Mouse (Mus musculus): Measurements from ENCODE around the gene Neb. TPM values are rescaled to one million over a fixed set of nuclear protein-coding genes. Genes with fewer than 3 reads are reported as not detected.

Neb gene
- total and polyA plus RNA-seq, 3 experiments = 0.55 to 18.6 (median 0.65) TPM

DNA sequence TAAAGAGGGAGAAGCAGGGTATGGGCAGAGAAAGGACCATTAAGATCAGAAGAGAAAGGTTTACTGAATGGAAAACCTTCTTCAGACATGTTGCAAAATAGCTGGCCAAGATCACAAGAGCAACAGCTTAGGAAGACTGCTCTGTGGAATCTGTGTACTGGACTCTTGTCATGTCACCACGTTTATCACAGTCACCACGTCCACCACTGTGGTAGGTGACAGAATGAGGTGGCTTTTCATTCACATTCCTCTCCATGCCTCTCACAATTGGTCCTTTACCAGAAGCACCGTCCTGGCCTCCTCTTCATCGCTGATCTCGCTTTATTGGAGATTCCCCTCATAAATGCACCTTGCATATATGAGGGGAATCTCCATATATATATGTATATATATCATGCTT lies 71.6 kb downstream of the Neb start:
- no peak for DNase-seq

DNA sequence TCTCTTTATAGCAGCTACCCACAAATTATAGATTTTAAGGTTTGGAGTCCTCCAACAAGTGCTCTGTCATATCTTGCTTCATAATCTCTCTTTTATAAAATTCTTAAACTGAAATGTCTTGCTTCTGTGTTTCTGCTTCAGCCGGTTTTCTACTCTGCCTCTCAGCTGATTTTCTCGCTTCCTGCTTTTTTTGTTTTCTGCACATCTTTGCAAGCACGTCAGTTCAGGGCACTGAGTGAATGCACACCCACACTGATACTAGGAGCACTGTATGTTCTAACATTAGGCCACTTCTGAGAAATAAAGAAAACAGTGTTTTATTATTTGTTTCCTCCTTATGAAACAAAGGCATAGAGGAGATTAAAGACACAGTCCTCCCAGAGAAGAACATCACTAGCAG lies 73.7 kb downstream of the Neb start:
- DNase-seq = no peak

DNA sequence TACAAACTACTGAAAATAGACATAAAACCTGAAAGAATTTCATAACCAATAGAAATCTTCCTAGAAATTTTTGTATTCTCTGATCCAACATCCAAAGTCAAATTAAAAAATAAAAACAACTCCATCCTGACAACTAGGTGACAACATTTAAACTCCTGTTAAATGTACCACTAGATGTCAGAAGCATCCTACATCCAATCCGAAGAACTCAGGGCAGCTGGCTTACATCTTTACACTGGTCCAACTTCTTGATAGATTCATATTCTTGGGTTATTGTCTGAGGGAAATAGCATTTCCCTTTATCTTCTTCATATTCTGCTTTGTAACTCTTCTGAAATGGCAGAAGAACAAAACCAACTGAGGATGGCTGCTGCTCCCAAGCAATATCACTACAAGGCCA lies 74.9 kb downstream of the Neb start:
- no peak for DNase-seq

DNA sequence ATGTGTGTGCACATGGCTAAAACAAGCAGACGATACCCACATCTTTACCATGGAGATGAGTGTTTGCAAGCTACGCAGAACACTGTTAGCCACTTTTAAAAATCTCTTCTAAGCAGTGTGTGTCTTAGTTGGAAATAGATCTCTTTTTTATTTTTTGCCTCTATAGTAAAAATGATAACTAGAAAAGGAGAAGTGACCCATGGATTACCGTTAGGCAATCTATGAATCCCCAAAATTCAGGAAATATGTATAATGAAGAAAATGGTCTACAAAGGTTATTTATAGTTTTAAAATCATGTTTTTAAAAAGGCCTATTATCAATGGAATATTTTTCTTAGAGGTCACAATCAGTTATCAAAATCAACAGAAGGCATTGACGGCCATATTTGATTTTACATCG lies 80.3 kb downstream of the Neb start:
- no peak for DNase-seq

DNA sequence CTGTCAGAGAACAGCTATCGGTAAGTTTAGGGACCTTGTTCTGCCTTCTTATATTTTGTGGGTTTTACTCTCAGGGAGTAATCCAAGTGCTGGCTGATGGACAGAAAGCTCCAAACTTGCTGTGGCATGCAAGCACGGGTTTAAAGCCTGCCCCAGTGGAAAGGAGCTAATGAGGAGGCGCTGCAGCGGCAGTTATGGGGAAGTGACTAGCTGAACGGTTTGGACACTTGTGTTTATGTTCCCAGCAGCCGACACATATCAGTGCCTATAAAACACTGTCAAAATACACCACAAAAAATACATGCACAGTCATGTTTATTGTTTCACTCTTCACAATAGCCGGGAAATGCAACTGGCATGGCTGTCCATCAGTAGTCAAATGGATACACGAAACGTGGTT lies 81.5 kb downstream of the Neb start:
- no peak for DNase-seq

DNA sequence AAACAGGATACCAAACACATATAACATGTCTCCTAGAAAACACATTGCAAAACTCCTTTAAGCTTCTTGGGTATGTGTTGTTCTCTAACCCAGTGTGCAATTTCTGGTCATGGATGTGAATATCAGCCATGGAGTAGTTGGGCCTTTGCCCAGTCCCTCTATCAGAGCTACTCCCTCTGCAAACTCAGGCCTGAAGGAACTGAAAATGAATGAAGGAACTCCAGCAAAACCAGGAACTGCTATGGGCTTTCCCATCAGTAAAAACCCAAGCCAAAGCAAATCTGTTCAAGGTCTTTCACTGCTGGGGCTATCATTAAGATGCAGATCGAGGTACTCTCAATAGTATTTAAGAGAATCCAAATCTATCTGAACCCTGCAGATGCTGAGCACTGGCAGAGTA lies 90.8 kb downstream of the Neb start:
- DNase-seq = no peak

DNA sequence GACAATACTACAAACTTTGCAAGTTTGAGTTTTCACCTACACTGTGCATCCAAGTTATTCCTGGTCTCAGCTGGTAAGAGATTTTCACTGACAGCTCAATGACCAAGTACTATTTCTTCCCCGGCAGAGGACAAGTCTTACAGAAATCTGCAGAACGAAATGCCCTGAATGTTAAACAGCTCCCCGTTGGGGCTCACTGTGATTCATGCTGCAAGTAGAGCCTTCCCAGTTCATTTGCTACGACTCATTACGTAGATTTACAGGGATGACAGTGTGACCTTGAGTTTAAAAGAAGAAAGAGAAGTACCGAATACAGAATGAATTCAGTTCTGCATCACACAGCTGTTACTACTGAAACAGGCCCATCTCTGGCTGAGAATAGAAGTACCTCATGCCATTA lies 91.9 kb downstream of the Neb start:
- DNase-seq = peak; percentile 42

DNA sequence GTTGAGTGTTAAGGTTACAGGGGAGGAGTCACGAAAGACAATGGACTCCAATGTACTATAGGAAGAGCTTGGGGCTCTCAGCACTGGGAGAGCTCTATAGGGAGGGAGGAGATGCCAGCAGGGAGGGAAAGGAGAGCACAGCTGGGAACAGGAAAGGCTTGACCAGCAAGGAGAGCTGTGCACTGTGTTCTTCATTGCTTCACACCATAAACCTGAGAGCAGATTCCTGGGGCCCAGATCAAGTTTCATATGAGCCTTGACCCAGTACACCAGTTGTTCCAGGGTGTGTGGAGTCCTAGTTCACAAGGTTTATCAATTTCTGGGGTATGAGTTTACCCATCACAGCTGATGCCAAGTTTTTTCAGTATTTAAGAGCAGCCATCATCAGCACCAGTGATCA lies 106.1 kb downstream of the Neb start:
- DNase-seq = no peak

DNA sequence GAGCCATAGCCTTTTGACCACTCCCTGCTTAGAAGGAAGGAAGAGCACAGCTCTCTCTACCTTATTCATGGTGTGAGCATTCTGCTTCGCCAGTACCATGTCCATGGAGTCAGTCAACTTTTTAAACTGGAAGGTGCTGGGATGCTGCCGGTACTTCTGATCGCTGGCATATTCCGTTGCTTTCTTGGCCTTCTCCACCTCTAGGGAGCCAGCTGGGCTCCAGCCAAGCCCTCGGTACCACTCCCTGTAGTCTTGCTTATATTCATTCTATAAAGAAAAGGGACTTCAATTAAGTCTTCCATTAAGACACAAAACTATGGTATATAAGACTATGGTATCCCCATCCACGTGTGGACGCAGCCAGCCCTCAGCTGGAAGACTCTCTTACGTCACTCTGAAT lies 107.4 kb downstream of the Neb start:
- no peak for DNase-seq

DNA sequence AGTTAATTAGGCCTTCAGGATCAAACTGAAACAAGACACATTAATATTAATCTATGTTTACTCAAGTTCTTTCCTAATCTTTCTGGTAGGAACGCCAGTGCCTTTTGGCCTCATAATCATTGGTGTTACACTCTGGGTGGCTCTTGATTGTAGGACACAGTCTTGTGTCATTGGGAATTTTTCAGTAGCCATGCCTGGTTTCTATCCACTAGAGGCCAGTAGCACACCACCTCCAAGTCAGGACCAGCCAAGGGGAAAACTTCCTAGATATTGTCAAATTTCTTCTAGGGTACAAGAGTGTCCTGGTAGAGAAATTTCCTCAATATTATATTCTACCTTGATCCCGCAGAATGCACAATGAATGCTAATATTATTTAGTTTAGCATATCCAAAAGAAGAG lies 116.1 kb downstream of the Neb start:
- peak; percentile 22 for DNase-seq

DNA sequence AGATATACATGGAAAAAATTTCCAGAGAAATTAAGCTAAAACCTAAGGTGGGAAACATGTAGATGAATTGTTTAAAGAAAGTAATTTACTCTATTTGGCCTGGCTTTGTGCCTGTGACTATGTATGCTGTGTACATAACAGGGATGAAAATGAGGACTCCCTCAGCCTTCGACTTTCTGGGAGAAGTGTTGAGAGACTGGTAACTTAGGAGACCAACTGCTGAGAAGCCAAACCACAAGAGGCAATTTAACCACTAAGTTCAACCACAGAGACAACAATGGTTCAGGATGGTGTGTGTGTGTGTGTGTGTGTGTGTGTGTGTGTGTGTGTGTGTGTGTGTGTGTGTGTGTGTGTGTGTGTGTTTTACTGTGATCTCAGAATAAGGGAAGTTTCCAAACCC lies 126.2 kb downstream of the Neb start:
- no peak for DNase-seq

DNA sequence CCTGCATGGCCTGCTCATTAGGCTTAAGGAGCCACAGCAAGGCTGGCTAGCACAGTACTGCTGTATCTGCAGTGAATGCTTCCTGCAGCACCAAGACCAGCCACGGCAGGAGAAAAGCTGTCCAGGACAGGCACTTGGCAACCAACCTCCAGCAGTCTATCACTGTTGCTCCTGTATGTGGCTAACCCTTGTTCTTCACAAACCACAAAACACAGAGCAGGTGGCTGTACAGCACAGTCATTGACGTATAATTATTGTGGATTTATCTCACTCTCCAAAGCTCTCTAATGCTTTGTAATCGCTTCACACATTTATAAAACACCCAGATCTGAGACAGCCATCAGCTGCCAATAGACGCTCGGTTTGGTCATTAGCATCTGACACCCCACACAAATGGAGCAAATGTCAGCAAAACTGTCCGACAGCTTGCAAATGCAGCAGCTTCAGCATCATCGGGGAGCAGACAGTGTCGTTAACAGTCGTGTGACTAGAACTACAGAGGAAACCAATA lies 129.9 kb downstream of the Neb start:
- DNase-seq = no peak

DNA sequence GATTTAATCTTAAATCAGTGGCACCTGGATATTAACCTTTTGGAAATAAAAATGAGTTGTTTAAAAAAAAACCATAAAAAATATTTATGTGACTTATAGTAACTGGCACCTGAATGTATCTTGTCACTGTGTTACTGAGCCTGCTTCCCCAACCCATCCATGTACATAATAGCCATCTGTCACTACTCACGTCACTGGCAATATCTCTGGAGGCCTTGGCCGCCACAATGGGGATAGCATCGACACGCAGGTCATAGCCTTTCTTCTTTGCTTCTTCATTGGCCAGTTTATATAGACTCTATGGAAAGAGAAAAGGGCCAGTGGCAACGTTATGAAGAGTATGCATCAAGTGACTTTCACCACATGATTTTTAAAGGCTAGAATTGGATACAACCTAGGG lies 133.2 kb downstream of the Neb start:
- DNase-seq = no peak

DNA sequence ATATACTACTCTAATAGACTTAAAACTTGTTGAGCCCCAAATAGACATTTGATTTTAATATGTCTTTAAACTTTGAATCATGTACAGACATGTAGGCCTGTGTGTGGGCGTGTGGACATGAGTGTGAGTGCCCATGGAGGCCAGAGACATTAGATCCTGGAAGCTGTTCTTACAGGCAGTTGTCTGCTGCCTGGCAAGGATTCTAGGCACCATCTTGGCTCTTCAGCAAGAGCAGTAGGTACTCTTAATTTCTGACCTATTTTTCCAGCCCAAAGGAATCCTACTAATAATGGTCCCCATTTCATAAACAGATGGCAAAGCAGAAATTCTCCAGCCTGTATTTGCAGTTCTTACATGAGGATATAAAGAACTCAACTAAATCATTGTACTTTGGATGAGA lies 135.6 kb downstream of the Neb start:
- DNase-seq = no peak

DNA sequence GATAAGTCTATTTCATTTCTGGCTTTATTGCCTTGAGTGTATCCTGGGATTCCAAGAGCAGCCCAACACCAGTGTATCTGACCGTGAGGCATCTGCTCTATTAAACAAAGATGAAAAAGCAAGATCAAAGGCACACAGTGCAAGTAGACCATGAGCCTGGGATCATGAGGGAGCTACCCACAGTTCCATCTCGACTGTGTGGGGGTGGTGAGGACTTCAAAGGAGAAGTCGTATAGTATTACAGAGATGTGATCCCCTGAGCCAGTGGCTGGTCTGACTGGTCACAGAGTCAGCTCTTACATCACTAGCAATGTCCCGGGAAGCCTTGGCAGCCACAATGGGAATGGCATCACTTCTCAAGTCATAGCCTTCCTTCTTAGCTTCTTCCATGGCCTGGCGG lies 140.4 kb downstream of the Neb start:
- no peak for DNase-seq

DNA sequence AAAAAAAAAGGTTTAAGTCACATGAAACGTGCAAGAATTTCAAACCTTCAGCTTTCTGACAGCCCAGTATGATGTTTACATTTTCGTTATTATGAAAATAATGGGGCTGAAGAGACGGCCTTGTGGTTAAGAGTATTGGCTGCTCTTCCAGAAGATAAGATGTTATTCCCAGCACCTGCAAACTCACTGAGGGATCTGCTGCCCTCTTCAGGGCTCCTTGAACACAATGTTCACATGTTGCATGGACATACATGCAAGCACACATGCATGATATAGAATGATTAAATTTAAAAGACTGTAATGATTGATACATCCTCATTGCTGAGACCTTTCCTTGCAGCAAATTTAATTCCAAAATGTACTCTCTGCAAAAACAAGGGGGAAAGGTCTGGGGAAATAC lies 150.7 kb downstream of the Neb start:
- no peak for DNase-seq

DNA sequence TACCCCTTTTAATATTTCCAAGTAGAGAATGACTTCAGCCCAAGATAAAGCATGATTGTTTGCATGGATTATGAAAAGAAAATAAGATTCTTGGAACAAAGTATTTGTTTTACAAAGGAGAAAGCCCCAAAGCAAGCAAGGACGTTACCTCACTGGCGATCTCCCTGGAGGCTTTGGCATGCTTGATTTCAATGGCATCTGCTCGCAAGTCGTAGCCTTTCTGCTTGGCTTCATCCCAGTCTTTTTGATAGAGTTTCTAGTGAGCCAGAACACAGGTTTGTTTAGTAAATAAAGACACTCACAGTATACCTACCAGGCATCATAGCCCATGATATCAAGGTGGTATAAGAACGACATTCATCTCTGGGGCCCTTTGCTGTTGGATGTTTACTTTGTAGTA lies 153.9 kb downstream of the Neb start:
- DNase-seq = no peak

DNA sequence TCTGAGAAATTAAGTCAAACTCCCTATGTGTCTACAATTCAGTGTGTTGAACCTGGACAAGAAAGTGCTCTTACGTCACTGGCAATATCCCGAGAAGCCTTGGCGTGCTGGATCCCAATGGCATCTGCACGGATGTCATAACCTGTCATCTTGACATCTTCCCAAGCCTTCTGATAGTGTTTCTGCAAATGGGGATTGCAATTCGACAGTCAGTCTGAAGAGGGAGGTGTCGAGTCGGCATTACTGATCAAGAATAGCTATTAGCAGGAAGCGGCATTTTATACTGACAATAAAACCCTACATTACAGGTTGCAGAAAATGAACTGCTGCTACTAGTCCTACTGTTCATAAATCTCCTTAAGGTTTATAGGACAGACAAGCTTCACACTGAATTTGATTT lies 158.2 kb downstream of the Neb start:
- peak; percentile 7 for DNase-seq

DNA sequence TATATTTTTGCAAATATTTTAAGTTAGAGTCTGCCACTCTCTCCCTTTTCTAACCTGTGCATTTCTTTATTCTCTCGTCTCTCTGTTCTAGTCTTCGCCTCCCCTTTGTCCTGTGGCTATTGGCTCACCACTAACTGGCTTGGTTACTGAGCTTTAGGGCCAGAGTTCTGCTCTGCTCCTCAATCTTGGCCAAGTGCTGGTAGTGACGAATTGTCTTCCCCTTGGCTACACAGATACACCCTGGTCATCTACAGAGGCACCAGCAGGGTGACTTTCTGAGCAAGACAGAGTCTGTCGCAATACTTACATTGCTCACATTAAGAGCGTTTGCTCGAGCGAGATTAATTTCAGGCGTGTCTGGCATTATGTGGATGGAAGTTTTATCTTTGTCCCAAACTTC lies 162.3 kb downstream of the Neb start:
- peak; percentile 5 for DNase-seq

DNA sequence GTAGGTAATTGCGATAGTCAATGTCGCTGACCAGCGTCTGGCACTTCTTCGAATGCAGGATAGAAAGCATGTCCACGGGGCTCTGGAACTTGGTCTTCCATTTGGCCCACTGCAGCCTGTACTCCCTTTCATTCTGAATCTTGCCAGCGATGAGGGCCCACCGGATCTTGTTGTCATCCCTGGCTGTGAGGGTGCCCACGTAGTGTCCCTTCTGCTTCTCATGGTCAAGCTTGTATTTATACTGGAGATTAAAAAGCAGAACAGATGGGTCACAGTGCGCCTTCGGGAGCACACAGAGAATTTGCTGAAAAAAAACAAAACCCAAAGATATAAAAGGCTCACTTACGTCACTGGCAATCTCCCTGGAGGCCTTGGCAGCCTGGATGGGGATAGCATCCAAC lies 165.7 kb downstream of the Neb start:
- no peak for DNase-seq

DNA sequence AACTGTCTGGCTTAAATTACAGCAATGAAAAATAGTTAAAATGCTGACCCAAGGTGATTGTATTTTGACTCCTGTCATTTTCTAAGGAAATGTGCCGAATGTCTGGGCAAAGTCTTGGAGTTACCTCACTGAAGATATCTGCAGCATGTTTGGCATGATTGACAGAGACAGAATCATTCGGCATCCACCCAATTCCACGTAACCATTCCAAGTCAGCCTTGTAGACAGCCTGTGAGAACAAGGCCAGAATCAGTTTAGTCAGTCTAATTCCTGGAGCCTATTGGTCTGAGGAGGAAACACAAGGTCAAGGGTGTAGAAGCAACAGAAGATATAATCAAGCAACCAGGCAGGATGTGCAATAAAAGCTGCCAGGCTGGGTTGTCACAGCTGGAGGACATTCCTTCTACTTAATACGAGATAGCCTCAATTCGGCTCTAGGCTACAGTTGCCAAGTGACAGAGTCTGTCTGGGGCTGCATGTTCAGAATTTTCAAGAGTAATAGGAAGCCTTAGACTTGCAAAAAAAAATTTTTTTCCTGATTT lies 166.8 kb downstream of the Neb start:
- peak; percentile 43 for DNase-seq

DNA sequence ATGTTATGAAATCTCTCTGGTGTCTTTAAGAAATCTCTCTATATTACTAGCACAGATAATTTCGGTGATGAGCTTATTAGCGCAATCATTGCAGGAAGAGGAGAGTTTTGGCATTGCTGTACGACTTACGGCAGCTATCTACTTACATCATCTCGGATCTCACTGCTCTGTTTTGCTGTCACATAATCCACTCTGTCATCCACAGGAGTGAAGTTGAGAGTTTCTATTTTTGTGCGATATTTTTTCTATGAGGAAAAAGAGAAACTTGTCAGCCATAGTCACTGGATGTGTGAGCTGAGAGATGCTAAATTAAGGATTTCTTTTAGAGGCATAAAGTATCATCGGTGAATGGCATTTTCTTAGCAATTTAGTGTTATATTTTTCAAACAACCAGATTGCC lies 167.6 kb downstream of the Neb start:
- no peak for DNase-seq

DNA sequence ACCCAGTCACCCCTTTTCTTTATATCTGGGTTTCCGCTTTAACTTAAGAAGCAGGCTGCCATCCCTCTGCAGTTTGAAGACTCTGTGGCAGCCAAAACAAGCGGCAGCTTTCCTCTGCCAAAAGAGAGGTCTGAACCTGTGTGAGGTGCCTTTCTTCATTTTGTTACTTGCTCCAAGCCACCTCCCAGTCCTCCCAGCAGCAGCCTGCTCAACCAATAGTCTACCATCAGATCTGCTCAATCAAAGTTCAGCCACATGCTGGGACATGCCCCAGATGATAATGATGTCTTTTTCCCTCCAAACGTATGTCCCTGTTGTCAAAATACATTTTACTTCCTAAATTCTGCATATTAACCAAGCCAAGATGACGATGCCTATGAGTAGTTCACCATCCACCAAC lies 173.3 kb downstream of the Neb start:
- no peak for DNase-seq

DNA sequence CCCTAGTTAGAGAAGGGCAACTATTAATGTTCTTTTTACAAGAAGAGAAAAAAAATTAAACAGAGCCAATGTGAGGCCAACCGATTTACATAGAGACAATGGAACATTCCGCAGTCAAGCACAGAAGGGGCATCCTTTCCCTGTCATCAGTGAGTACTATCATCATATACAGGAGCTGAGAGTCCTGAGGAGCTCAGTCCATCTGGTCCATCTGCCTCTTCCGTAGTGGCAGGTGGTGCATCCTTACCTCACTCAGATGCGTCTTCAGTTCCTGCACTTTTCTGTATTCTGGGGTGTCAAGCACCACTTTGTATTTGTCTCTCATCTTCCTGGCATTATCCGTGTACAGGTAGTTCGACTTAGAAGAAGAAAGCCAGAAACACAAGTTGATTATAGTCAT lies 184.6 kb downstream of the Neb start:
- DNase-seq = no peak

DNA sequence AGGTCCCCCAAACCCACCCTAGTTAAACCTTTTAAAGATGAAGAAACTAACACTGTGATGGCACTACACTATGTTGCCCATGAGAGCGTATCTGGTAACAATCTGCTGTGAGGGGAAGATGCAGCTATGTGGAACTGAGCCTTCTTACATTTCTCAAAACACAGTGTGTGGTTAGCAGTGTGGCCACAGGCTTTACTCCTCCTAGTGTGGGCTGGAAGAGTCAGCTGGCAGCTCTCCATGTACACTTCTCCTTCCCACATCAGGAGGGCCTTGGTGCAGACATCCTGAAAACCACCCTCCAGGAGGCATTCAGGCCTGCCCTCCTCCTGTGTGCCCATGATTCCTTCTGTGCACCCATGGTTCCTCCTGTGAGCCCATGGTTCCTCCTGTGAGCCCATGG lies 198.6 kb downstream of the Neb start:
- DNase-seq = no peak
